Mouse (Mus musculus) forebrain, postnatal 0 days (tissue): ENCODE measurements around the gene Tro. TPM values are rescaled to one million over a fixed set of nuclear protein-coding genes. Genes with fewer than 3 reads are reported as not detected.

ENCODE experiments used
- ATAC-seq: fragments of 200-750 bp; cut with Nextera tagmentation; 2 replicates; pipeline ENCODE4 v1.8.0; 2017; ENCODE audit warnings: mild to moderate bottlenecking, moderate library complexity
- DNase-seq: peaks from one replicate; pipeline ENCODE4 v3.0.0-alpha.2; 2015
- H3K27ac ChIP-seq: fragments of 300-500 bp; sonication (generic); 2 replicates; pipeline ENCODE4 v1.5.1; 2014; ENCODE audit warnings: low read depth, mild to moderate bottlenecking, antibody characterized with exemption, low read length, moderate library complexity, mixed read lengths
- H3K27me3 ChIP-seq: fragments of 300-500 bp; sonication (generic); 2 replicates; pipeline ENCODE4 v1.6.1; 2014; ENCODE audit warnings: mild to moderate bottlenecking, low read length, mixed read lengths; ENCODE audit not compliant: insufficient read depth
- H3K36me3 ChIP-seq: fragments of 300-500 bp; sonication (generic); 2 replicates; pipeline ENCODE4 v1.6.1; 2014; ENCODE audit warnings: mild to moderate bottlenecking, moderate library complexity; ENCODE audit not compliant: insufficient read depth
- H3K4me1 ChIP-seq: fragments of 300-500 bp; sonication (generic); 2 replicates; pipeline ENCODE4 v1.6.1; 2014; ENCODE audit warnings: antibody characterized with exemption; ENCODE audit not compliant: insufficient read depth
- H3K4me2 ChIP-seq: fragments of 300-500 bp; sonication (generic); 2 replicates; pipeline ENCODE4 v1.6.1; 2014; ENCODE audit warnings: low read depth, mild to moderate bottlenecking, moderate library complexity
- H3K4me3 ChIP-seq: fragments of 300-500 bp; sonication (generic); 2 replicates; pipeline ENCODE4 v1.5.1; 2014; ENCODE audit warnings: low read depth, low read length, mixed read lengths
- H3K9ac ChIP-seq: fragments of 300-500 bp; sonication (generic); 2 replicates; pipeline ENCODE4 v1.6.1; 2014; ENCODE audit warnings: mild to moderate bottlenecking
- H3K9me3 ChIP-seq: fragments of 300-500 bp; sonication (generic); 2 replicates; pipeline ENCODE4 v1.6.1; 2016; ENCODE audit warnings: low read length
- CTCF ChIP-seq: sonication (generic); IDR thresholded peaks from 2 replicates; pipeline ENCODE4 v1.5.1; 2016; ENCODE audit warnings: antibody characterized with exemption, control low read depth, low read depth
- WGBS: fragments of 180-500 bp; shearing (Covaris S2); extraction: QIAGEN DNeasy Blood & Tissue Kit; methylation state at CpG from one replicate; pipeline ENCODE4 v1.1.7; 2014; 5-methylcytosine and 5-hydroxymethylcytosine counted together
- polyA plus RNA-seq: library from polyadenylated mRNA; unstranded; fragments of >200 nt; fragmentation: Nextera tagmentation; extraction: Ambion mirVana; gene quantifications from 2 replicates; pipeline ENCODE4 v1.2.1, GENCODE M21; 2015
- total RNA-seq: library from RNA; depleted of rRNA; stranded (reverse); fragments of >200 nt; gene quantifications from 2 replicates; pipeline ENCODE4 v1.2.3, GENCODE M21; 2014; rRNA removed

Gene Tro
- total and polyA plus RNA-seq, 2 experiments from 2014 or later: 61.8 to 186 TPM

DNA sequence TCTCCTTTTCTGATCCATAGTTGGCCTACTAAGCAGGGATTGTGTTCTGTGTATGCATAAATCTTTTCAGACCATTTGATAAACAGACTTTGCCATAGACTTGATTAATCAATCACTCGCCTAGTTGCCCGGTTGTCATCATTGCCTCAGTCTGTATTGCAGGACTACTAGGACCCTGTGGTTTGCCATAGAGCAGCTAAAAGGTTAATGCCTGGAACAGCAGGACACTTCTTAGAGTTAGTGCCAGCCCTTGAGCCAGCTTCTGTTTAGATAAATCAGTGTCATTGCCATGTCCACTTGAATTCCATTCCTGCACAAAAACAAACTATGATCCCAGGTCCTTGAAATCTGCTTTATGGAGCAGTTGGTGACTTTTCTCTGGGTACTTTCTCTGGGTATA lies 58.5 kb downstream of the Tro start:
- H3K36me3 ChIP-seq: no peaks in the 10 kb centered on the region
- H3K4me1 ChIP-seq: no peaks in the 10 kb centered on the region
- no peaks in the 10 kb centered on the region for H3K9me3 ChIP-seq
- H3K9ac ChIP-seq: no peak overlapping the region
- 82% methylated on average over 2 of the region's 2 CpGs for WGBS
- no peak overlapping the region for H3K4me2 ChIP-seq
- ATAC-seq: no peak
- no peak overlapping the region for H3K4me3 ChIP-seq
- TF ChIP-seq CTCF: no peak
- DNase-seq: no peak
- no peaks in the 10 kb centered on the region for H3K27me3 ChIP-seq
- no peak overlapping the region for H3K27ac ChIP-seq

Other genes with a start within 250 kb of the Tro start
- 46.8 and 56.9 TPM in 2 replicates for gene Tmem29, start 198.4 kb downstream of the Tro start, total RNA-seq
- gene Tmem29, start 198.4 kb downstream of the Tro start, polyA plus RNA-seq: 68.5 and 69.6 TPM in 2 replicates
- gene Alas2, start 110.2 kb downstream of the Tro start, total RNA-seq: 8.9 and 11.5 TPM in 2 replicates
- gene Alas2, start 110.2 kb downstream of the Tro start, polyA plus RNA-seq: 7.7 and 9.1 TPM in 2 replicates
- 2.0 and 3.9 TPM in 2 replicates for gene Pfkfb1, start 69.4 kb downstream of the Tro start, total RNA-seq
- 4.0 and 4.2 TPM in 2 replicates for gene Pfkfb1, start 69.4 kb downstream of the Tro start, polyA plus RNA-seq
- gene Apex2, start 67.7 kb downstream of the Tro start, total RNA-seq: 22.9 and 24.0 TPM in 2 replicates
- gene Apex2, start 67.7 kb downstream of the Tro start, polyA plus RNA-seq: 9.7 and 14.1 TPM in 2 replicates
- 323 and 332 TPM in 2 replicates for gene Maged2, start 156.8 kb upstream of the Tro start, total RNA-seq
- gene Maged2, start 156.8 kb upstream of the Tro start, polyA plus RNA-seq: 345 and 386 TPM in 2 replicates